Mouse (Mus musculus) urinary bladder, postnatal 0 days (tissue): ENCODE results near the gene Cyba. TPM values are rescaled to one million over a fixed set of nuclear protein-coding genes. Genes with fewer than 3 reads are reported as not detected.

Source experiments
- microRNA-seq: library from miRNA; unstranded; fragments of <30 nt; microRNA quantifications from one replicate; pipeline ENCODE4, GENCODE M21; 2016
- polyA plus RNA-seq: library from polyadenylated mRNA; unstranded; fragments of >200 nt; fragmentation: Nextera tagmentation; extraction: Ambion mirVana; gene quantifications from 2 replicates; pipeline ENCODE4 v1.2.1, GENCODE M21; 2015

The Cyba gene
- 202 and 293 TPM in 2 replicates for polyA plus RNA-seq

DNA sequence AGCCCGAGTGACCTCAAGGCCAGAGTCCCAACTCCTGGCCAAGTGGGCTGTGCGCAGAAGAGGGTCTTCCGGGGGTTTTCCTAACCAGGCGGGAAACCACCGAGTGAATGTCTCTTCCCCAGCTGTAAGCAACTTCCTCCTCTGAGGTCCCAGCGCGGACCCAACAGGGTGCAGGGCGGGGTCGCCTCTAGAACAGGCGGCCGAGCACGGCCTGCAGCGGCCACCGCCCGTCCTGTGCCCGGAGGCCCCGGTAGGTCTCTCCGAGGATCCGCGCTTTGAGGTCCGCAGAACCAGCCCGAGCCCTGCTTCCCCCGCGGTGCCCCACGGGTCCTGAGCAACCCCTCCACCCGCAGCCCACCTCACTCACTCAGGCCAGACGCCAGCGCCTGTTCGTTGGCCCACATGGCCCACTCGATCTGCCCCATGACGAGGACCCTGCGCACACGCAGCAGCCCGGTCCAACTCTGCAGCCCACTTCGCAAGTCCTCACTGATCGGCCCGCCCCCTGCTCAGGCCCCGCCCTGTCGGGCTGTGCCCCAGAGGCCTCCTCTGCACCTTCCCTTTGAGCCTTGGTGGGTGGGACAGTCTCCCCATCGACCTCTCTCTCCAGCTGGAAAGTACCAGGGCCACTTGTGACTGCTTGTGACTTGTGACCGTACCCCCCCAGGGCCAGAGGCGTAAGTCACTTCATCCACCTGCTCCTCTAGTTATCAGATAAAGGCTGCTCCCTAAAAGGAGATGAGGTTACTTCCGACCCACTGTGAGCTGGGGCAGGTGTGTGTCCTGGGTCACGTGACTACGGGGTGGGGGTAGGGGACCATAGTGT lies at the start of gene Cyba:
TSS of gene Cyba (minus strand) at position 488 of the 826 bp plus-strand sequence.

DNA sequence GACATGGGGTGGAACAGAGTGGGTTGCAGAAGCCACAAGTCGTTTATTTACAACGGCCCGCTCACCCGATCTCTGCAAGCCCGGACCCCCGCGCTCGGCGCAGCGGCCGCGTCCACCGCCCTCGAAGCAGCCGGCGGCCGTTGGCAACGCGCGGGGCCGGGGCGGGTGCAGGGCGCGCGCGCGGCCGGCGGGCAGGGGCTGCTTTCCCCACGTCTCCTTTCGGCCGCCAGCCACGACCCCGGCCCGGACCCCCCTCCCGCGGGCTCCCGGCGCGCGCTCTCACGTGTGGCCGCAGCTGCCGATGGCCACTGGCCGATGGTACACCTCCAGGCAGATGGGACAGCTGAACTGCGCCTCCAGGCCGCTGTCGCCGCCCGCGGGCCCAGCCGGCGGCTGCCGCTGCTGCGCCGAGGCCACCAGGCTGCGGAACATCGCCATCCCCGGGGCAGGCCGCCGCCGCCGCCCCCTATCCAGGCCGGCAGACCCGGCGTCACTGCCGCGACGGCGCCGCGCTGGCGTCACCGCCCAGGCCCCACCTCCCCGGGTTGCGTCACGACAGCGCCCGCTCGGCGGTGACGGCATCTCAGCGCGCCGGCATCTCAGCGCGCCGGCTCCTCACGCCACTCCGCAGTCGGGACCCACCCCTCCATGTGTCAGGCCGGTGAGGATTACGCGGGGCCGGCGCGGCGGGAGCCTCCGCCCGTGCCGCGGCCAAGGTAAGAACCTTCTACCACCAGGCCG lies 43.0 kb upstream of the Cyba start, which contains the start of the genes Rnf166 and Ctu2:
TSS of gene Rnf166 (minus strand) at position 485 of the 741 bp plus-strand sequence.
TSS of gene Ctu2 (plus strand) at position 564 of the 741 bp plus-strand sequence.

DNA sequence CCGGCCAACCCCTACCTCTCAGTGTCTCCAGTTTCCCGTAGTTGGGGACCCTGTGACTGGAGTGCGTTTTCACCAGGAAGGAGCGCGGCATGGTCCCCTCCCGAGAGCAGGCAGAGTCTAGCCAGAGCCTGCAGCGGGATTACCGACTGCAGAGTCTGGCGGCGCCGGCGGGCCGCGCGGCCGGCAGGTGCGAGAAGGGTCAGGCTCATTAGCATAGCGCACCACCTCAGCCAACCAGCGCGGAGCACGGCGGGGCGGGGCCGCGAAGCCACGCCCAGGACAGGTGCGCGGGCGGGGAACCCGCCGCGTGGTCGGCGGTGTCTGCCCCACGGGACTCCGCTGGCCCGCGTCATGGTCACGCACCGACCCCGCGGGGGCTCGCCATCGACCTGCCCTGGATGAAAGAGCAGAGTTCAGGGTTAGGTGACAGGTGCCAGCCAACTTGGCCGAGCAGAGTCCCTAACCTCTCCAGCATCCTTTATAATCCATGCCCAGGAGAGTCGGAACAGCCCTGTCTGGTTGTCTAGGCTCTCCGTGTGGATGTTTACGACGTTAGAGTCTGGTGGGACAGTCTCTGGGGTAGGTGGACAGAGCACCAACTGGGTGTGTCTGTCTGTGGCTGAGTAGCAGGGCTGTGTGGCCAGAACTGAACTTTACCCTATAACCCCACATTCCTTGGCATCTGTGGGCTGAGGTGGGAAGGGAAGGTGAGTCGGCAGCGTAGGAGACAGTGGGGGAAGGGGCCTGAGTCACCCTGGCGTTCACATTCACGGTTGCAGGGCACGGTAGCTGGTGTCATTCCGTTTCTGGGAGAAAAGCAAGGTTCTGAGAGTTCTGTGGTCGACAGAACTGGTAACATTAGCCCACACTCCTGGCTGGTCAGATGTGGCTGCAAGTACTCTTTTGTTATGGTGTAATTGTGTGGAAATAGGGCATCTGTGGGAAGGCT lies 28.1 kb upstream of the Cyba start, which contains the start of gene Snai3:
TSS of gene Snai3 (minus strand) at position 210 of the 949 bp plus-strand sequence.

DNA sequence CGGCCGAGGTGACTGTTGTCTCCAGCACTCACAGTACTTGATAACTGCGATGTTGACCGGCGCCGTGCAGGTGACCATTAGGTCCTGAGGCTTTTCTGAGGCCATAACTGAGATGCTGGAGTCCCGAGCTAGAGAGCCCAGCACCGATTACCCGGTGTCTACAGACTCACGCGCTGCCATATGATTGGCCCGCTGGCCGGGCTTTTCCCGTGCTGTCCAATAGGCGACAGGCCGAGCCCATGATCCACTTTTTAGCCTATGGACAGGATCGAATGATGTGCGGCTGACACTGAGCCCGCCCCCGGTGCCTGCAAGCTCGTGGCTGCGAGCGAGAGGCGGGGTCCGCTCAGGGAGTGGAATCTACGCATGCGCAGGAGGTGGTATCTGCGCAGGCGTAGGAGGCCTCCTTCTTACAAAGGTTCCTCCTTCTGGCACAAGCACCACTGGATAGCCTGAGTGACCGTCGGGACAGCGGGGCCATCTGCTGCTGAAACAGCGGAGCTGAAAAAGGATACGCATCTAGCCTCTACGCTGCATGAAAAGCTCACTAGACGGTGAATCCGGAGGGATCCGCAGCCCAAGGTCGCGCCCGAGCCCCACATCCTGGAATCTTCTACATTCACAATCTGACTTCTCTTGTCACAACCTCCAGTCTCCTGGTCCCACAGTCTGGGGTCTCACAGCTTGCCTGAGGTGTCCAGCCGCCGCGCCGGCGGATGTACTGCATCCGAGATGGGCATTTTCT lies 10.7 kb upstream of the Cyba start, which contains the start of gene Mvd:
TSS of gene Mvd (minus strand) at position 161 of the 745 bp plus-strand sequence.

DNA sequence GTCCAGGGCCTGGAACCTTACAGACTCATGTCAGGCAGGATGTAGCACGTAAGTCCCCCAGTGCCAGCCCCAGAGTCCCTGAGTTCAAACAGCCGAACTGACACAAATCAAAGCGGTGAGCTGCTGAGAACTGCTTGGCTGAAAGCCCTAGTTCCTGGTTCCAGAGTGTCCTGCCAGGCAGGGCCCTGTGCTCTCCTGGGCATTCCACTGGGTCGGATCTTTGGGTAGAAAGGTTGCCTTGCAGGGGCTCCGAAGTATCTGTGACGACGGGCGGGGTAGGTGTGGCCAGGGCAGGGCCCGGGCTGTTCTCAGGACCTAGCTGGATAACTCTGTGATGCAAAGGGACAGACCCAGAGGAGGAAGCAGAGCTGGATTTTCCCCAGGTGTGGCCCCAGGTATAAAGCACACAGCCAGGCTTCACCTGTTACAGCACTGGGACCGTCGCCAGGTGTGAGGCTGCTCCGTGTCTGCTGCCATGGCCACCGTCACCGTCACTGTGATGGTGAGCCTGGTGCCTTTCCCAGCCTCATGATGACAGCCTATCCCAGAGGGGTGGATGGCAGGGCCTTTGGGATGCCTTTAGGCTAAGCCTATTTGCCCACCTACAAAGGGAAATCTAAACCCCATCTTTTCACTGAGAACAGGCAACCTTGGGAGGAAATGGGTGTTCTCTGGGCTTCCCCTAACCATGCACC lies 11.2 kb downstream of the Cyba start, which contains the start of gene Il17c:
TSS of gene Il17c (plus strand) at position 645 of the 695 bp plus-strand sequence.

DNA sequence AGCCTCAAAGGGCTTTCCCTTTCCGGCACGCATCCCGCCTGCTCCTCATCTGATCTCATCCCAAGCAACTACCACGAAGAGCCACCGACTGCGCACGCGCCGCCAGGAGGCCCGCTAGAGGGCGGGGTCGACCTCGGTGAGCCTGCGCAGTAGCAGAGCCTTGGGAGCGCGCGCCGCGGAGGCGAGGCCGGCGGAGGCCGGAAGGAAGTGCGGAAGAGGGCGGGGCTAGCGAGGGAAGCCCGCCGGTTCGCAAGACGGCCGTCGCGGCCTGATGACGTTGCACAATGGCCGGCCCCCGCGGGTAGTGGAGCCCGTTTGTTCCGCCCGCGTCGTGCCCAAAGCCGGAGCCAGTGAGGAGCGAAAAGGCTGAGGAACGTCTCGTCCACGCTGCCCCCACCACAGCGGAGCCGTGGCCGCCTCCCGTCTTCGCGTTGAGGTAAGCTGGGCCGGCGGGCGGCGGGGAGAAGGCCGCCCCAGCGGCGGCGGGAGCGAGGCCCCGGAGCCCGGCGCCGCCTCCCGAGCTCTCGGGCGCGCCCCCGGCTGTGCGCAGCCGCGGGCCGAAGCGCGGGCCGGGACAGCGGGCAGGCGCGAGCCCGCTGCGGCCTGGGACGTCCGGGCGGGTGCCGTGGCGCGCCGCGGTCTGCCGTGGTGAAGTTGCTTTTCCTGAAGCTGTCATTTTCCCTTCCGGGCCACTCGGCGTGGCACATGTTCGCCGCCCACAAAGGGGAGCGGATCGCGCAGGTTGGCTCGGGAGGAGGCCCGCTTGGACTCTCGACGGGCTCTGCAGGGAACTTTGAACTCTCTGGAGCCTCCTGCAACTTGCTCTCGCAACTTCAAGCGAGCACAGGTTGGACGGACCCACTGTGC lies 56.1 kb downstream of the Cyba start, which contains the start of gene Zc3h18:
TSS of gene Zc3h18 (plus strand) at position 245 of the 867 bp plus-strand sequence.

Small RNA genes lying within 50 kb of the gene (microRNA-seq; reads per million reads assigned to microRNA genes)
- gene Gm24366, result not detected

Other genes with a start within 250 kb of the Cyba start
- 0.97 and 1.1 TPM in 2 replicates for gene Zfpm1, start 150.8 kb downstream of the Cyba start, polyA plus RNA-seq
- not detected in 2 replicates for gene Trhr2, start 72.2 kb downstream of the Cyba start, polyA plus RNA-seq
- gene Zc3h18, start 56.3 kb downstream of the Cyba start, polyA plus RNA-seq, result 20.6 and 24.5 TPM in 2 replicates
- not detected in 2 replicates for gene Il17c, start 10.9 kb downstream of the Cyba start, polyA plus RNA-seq
- 32.1 and 54.5 TPM in 2 replicates for gene Mvd, start 10.5 kb upstream of the Cyba start, polyA plus RNA-seq
- 1.0 and 1.3 TPM in 2 replicates for gene Snai3, start 27.8 kb upstream of the Cyba start, polyA plus RNA-seq
- gene Rnf166, start 43.1 kb upstream of the Cyba start, polyA plus RNA-seq, result 34.0 and 36.3 TPM in 2 replicates
- gene Ctu2, start 43.2 kb upstream of the Cyba start, polyA plus RNA-seq, result 27.9 and 35.3 TPM in 2 replicates
- gene Piezo1, start 118.4 kb upstream of the Cyba start, polyA plus RNA-seq, result 14.6 and 15.6 TPM in 2 replicates
- 11.5 and 13.2 TPM in 2 replicates for gene Cdt1, start 135.1 kb upstream of the Cyba start, polyA plus RNA-seq
- gene Aprt, start 144.0 kb upstream of the Cyba start, polyA plus RNA-seq, result 191 and 265 TPM in 2 replicates
- gene Galns, start 178.5 kb upstream of the Cyba start, polyA plus RNA-seq, result 14.7 and 16.4 TPM in 2 replicates
- gene Trappc2l, start 178.7 kb upstream of the Cyba start, polyA plus RNA-seq, result 54.7 and 74.0 TPM in 2 replicates
- gene Pabpn1l, start 189.8 kb upstream of the Cyba start, polyA plus RNA-seq, result not detected in 2 replicates